Mouse (Mus musculus) yolk sac, embryonic 10.5 days (tissue): ENCODE measurements around the gene Psma3.
A peak's percentile ranks its signal among the peaks of the same experiment; 100 is the strongest.
"Not testable (repeated sequence)": the region's sequence is repeated elsewhere in the genome, so short reads cannot be mapped to it uniquely, and the experiment has no call there.

Experiments
- DNase-seq: peaks from one replicate; pipeline ENCODE4 v3.0.0-alpha.2; 2017; ENCODE audit warnings: low spot score

Gene Psma3

GRCm38 (mm10) chr12:71003760-71004426 lies 29.5 kb downstream of the Psma3 start:
- DNase-seq, result no peak

- no peak for DNase-seq
Measured at GRCm38 (mm10) chr12:71006141-71006540, 31.7 kb downstream of the Psma3 start.

- no peak for DNase-seq
Measured at GRCm38 (mm10) chr12:71006901-71007300, 32.5 kb downstream of the Psma3 start.

GRCm38 (mm10) chr12:71009769-71010168 lies 35.3 kb downstream of the Psma3 start:
- peak; percentile 19 for DNase-seq

- no peak for DNase-seq
Measured at GRCm38 (mm10) chr12:71014845-71015362, 40.5 kb downstream of the Psma3 start.

- peak; percentile 99 for DNase-seq
Measured at GRCm38 (mm10) chr12:71015363-71016210, 41.2 kb downstream of the Psma3 start, which contains the start of gene Arid4a. Gene Arid4a (plus strand): TSS chr12:71015990.

GRCm38 (mm10) chr12:71016211-71016502 lies 41.7 kb downstream of the Psma3 start:
- DNase-seq, result no peak

GRCm38 (mm10) chr12:71016503-71017241 lies 42.3 kb downstream of the Psma3 start:
- DNase-seq, result peak; percentile 56

GRCm38 (mm10) chr12:71017242-71017571 lies 42.8 kb downstream of the Psma3 start:
- DNase-seq, result peak; percentile 22

- no peak for DNase-seq
Measured at GRCm38 (mm10) chr12:71017827-71018226, 43.4 kb downstream of the Psma3 start.

GRCm38 (mm10) chr12:71019211-71019610 lies 44.8 kb downstream of the Psma3 start:
- no peak for DNase-seq

- DNase-seq, result no peak
Measured at GRCm38 (mm10) chr12:71024411-71024810, 50.0 kb downstream of the Psma3 start.

- DNase-seq, result not testable (repeated sequence)
Measured at GRCm38 (mm10) chr12:71028265-71028664, 53.8 kb downstream of the Psma3 start.

GRCm38 (mm10) chr12:71030260-71030659 lies 55.8 kb downstream of the Psma3 start:
- DNase-seq, result no peak

- DNase-seq, result no peak
Measured at GRCm38 (mm10) chr12:71030722-71031121, 56.3 kb downstream of the Psma3 start.

GRCm38 (mm10) chr12:71035826-71036225 lies 61.4 kb downstream of the Psma3 start:
- DNase-seq, result no peak

- DNase-seq, result no peak
Measured at GRCm38 (mm10) chr12:71036729-71037404, 62.4 kb downstream of the Psma3 start.

GRCm38 (mm10) chr12:71040462-71040861 lies 66.0 kb downstream of the Psma3 start:
- DNase-seq, result no peak

GRCm38 (mm10) chr12:71042451-71042850 lies 68.0 kb downstream of the Psma3 start:
- no peak for DNase-seq

GRCm38 (mm10) chr12:71043571-71043970 lies 69.2 kb downstream of the Psma3 start:
- DNase-seq, result peak; percentile 23

GRCm38 (mm10) chr12:71044488-71044887 lies 70.1 kb downstream of the Psma3 start:
- no peak for DNase-seq
